Mouse (Mus musculus): ENCODE measurements around the gene Arhgap8.
"Not testable (repeated sequence)": the region's sequence is repeated elsewhere in the genome, so short reads cannot be mapped to it uniquely, and the experiment has no call there.

Gene Arhgap8

GRCm38 (mm10) chr15:84731676-84732424, 12.0 kb downstream of the Arhgap8 start:
- no peak for DNase-seq (ENCODE audit: extremely low spot score, low read depth, low spot score)

GRCm38 (mm10) chr15:84732425-84732749, 12.5 kb downstream of the Arhgap8 start:
- DNase-seq (ENCODE audit: extremely low spot score, low read depth, low spot score): no peak

- DNase-seq (ENCODE audit: extremely low spot score, low read depth, low spot score): no peak
Measured at GRCm38 (mm10) chr15:84736346-84736993, 16.6 kb downstream of the Arhgap8 start.

- no peak for DNase-seq (ENCODE audit: extremely low spot score, low read depth, low spot score)
Measured at GRCm38 (mm10) chr15:84736994-84737346, 17.1 kb downstream of the Arhgap8 start.

- DNase-seq (ENCODE audit: extremely low spot score, low read depth, low spot score): no peak
Measured at GRCm38 (mm10) chr15:84738246-84738645, 18.4 kb downstream of the Arhgap8 start.

- DNase-seq (ENCODE audit: extremely low spot score, low read depth, low spot score): no peak
Measured at GRCm38 (mm10) chr15:84741573-84741972, 21.7 kb downstream of the Arhgap8 start.

- DNase-seq (ENCODE audit: extremely low spot score, low read depth, low spot score): no peak
Measured at GRCm38 (mm10) chr15:84743347-84743746, 23.5 kb downstream of the Arhgap8 start.

GRCm38 (mm10) chr15:84744308-84744707, 24.5 kb downstream of the Arhgap8 start:
- DNase-seq (ENCODE audit: extremely low spot score, low read depth, low spot score): no peak

GRCm38 (mm10) chr15:84745831-84746230, 26.0 kb downstream of the Arhgap8 start:
- no peak for DNase-seq (ENCODE audit: extremely low spot score, low read depth, low spot score)

GRCm38 (mm10) chr15:84754987-84755386, 35.1 kb downstream of the Arhgap8 start:
- DNase-seq (ENCODE audit: extremely low spot score, low read depth, low spot score): peak; percentile 54

- no peak for DNase-seq (ENCODE audit: extremely low spot score, low read depth, low spot score)
Measured at GRCm38 (mm10) chr15:84756426-84756825, 36.6 kb downstream of the Arhgap8 start.

- peak; percentile 30 for DNase-seq (ENCODE audit: extremely low spot score, low read depth, low spot score)
Measured at GRCm38 (mm10) chr15:84758493-84758892, 38.6 kb downstream of the Arhgap8 start.

GRCm38 (mm10) chr15:84762712-84763422, 43.0 kb downstream of the Arhgap8 start:
- DNase-seq (ENCODE audit: extremely low spot score, low read depth, low spot score): no peak

GRCm38 (mm10) chr15:84763423-84763812, 43.6 kb downstream of the Arhgap8 start:
- no peak for DNase-seq (ENCODE audit: extremely low spot score, low read depth, low spot score)

GRCm38 (mm10) chr15:84766621-84767020, 46.8 kb downstream of the Arhgap8 start:
- DNase-seq (ENCODE audit: extremely low spot score, low read depth, low spot score): no peak

GRCm38 (mm10) chr15:84768531-84768930, 48.7 kb downstream of the Arhgap8 start:
- DNase-seq (ENCODE audit: extremely low spot score, low read depth, low spot score): not testable (repeated sequence)

- DNase-seq (ENCODE audit: extremely low spot score, low read depth, low spot score): no peak
Measured at GRCm38 (mm10) chr15:84769641-84770341, 49.9 kb downstream of the Arhgap8 start.

GRCm38 (mm10) chr15:84772191-84773111, 52.6 kb downstream of the Arhgap8 start:
- no peak for DNase-seq (ENCODE audit: extremely low spot score, low read depth, low spot score)

GRCm38 (mm10) chr15:84775421-84776174, 55.7 kb downstream of the Arhgap8 start:
- DNase-seq (ENCODE audit: extremely low spot score, low read depth, low spot score): no peak

GRCm38 (mm10) chr15:84778587-84778986, 58.7 kb downstream of the Arhgap8 start:
- DNase-seq (ENCODE audit: extremely low spot score, low read depth, low spot score): no peak
